Mouse (Mus musculus) spleen, postnatal 10 days (tissue): Measurements from ENCODE around the gene Tgfb2.

Source experiments
- DNase-seq, 2 experiments: peaks; one replicate each; pipeline ENCODE4 v3.0.0; 2021 to 2022; ENCODE audit warnings: low spot score in 2 of 2

Tgfb2 gene

DNA sequence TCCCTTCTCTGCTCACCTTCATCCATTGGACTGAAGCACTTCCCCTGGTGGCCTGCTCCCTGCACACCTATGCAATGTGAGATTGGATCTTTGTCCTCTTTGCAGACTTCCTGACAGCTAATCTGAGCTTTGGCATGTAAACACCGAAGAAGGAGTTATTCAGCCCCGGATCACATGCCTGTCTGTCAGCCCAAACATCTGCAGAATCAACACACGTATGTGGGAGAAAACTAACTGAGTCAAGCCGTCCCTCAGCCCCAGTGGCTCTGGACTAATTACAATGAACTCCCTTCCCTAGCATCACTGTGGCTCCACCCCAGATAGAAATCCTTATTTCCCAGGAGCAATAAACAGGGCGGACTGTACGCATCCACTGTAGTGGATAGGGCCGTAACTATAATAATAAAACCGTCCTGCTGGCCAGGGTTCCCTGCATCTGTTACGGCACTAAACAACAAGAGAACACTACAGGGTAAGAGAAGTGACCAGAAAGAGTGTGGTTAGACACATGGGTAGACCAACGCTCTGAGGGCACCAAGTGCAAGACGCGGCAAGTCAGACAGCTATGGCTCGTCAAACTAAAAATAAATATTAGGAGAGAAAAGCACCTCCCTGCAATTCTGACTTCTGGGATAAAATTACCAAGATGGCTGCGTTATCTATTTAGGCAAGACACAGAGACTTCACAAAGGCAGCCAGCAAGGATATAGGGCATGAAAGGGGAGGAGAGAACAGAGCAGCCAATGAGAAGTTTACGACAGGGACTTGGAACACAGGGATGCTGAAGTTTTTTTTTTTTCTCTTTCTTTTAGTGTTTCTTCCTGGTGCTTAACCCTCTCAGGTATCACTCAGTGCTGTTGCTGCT, 3.2 kb downstream of the Tgfb2 start:
- DNase-seq = no peak

GRCm38 (mm10) chr1:186701206-186701905, 4.4 kb downstream of the Tgfb2 start:
- DNase-seq = no peak

GRCm38 (mm10) chr1:186700496-186700895, 5.3 kb downstream of the Tgfb2 start:
- DNase-seq = no peak

DNA sequence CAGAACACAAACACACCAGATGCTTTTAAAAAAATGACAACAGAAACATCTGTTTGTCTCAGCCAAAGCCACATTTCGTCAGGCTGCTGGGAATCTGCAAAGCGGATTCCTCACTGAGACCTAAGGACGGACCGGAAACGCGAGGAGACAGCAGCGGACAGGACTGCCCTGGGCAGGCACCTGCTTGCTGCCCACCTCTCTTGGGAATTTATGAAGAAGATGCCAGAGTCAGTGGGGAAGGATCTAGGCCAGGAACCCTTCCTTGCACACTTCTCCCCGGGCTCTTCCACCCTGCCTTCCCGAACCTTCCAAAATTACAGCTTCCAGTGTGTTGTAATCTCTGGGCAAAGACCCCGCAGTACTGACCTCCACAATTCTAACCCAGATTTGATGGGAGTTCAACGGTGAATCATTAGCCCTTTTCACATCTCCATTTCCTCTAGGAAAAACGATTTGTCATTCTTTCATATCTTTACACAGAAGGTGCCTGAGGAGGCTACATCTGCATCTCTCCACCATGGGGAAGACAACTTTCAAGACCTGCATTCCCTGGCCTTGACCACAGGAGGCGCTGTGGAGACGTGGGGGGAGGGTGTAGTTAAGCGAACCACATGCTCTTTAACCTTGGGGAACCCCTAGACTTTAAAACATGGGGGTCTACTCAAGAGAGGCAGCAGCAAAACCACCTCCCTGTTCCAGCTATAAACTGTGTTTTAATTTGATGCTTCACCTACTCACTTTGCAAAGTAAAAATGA, 7.0 kb downstream of the Tgfb2 start:
- no peak for DNase-seq

DNA sequence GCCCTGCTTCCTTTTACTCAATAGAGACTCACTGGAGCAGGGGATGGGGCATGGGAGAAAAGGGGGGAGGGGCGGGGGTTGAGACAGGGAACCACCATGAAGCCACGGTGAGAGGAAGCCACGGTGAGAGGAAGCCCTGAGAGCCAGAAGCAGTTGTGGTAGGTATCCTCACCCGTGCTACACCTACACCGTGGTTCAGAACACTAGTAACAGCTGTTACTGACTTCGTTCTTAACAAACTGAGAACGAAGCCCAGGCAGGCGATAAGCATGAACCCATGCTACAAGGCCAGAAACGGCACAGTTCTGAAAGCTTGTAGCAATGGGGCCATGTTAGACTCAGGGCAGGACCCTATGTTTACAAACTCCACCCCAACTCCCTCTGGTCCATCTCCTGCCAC, 9.6 kb downstream of the Tgfb2 start:
- DNase-seq = no peak

GRCm38 (mm10) chr1:186695361-186695760, 10.4 kb downstream of the Tgfb2 start:
- no peak for DNase-seq

- DNase-seq = no peak
Measured at GRCm38 (mm10) chr1:186692370-186692769, 13.4 kb downstream of the Tgfb2 start.

GRCm38 (mm10) chr1:186691708-186692107, 14.1 kb downstream of the Tgfb2 start:
- DNase-seq = no peak

GRCm38 (mm10) chr1:186684041-186684440, 21.7 kb downstream of the Tgfb2 start:
- no peak for DNase-seq

- no peak for DNase-seq
Measured at GRCm38 (mm10) chr1:186682606-186683005, 23.2 kb downstream of the Tgfb2 start.

- no peak for DNase-seq
Measured at GRCm38 (mm10) chr1:186677614-186678013, 28.2 kb downstream of the Tgfb2 start.

DNA sequence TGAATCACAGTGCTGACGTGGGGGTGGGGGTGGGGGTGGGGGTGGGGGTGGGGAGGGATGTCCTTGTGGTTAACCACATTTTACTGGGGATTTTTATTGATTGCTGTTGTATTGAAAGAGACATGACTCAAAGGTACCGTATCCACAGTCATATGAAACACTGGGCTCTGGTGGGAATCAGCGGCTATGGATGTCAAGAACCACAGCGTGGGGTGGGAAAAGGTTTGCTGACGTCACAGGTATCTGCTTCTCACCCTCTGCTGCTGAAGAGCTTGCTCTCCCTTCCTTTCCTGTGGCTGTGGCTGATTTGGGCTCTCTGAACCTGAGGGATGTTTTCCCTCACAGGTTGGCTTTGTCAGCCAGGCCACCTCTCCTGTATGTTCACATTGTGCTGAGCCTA, 29.6 kb downstream of the Tgfb2 start:
- no peak for DNase-seq

DNA sequence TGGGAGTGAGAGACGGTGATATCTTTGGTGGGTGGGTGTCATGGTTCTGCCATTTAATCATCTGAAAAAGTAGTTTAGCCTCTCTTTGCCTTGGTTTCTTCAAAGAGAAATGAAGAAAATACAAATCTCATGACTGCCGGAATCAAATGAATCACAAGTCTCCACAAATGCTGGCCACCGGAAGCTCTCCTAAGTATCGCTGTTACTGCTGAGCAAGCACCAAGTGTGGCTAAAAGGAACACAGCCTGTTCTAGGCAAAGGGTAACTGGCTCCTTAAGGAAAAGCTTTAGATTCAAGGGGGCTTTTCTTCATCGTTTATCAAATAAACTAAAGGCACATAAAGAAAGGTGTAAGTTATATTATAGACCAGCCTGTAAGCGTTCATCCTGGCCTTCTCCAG, 30.5 kb downstream of the Tgfb2 start:
- DNase-seq = no peak

DNA sequence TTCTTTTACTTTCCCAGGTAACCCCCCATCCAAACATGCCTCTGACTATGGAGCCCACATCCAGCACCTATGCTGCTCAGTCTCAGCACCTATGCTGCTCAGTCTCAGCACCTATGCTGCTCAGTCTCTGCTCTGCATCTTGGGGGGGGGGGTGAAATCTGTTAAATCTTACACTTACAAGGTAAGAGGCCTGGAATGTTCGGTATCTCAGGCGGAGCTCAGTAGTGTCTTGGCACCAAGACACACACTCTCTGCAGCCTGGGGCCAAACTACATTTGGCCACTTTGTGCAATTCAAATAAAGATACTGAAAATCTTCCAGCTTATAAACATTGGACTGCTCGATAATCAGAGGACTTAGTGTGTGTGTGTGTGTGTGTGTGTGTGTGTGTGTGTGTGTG, 31.2 kb downstream of the Tgfb2 start:
- no peak for DNase-seq

GRCm38 (mm10) chr1:186673166-186673565, 32.6 kb downstream of the Tgfb2 start:
- DNase-seq = no peak

DNA sequence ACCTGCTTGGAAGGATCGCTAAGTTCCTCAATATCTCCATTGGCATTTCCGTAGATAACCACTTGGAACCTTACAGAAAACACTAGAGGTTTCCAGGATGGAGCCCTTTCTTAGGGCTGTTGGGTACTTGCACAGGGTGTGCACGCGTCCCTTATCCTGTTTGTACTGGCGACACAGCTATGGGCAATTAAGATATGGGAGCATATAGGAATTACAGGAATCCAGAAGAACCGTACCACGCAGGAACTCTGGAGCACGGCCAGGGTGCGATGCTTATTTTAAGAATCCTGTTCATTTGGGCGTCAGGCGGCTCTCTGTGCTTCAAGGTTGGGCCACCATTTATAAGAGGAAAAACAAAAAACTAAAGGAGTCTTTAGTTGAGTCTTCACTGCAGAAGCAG, 42.4 kb downstream of the Tgfb2 start:
- no peak for DNase-seq

DNA sequence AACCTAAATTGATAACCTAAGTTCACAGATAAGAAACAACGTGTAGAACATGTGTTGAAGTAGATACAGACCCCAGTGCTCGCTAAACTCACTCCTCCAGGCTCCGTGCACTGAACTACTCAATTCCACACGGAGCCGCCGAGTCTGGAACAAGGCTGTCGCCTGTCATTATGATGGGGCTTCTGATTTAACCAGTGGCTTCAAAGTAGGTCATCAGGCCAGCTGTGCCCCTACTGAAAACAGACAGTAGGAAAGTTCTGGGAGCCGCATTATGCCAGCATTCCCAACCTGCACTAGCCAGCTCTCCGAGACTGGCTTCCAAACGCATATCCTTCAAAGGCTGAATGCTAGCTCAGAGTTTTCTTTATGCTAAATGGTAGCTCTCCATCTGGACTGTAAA, 42.8 kb downstream of the Tgfb2 start:
- DNase-seq = no peak

DNA sequence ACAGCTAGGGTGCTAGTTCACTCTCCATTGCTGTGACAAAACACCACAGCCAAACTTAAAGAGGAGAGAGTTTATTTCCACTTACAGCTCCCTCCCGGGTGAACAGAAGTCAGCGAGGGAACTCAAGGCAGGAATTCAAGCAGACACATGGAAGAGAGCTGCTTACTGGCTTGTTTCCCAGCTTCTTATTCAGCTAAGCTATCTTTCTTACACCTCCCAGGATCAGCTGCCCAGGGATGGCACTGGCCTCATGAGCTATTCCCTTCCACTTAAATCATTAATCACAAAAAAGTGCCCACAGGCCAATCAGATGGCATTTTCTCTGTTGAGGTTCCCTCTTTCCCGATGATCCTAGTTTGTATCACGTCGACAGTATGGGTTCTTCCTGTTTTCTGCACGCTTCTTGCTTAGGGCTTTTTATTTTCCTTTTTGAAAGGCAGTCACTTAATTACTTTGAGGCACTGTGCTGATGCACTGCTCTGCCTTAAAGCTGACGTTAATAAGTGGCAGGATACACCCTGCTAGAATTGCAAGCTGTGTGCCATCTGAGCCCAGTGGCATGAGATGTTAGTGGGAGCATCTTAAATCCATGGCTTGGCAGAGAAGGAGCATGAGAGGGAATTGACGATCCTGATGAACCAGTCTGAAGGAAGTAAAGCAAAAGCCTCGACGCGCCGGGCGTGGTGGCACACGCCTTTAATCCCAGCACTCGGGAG, 44.4 kb downstream of the Tgfb2 start:
- no peak for DNase-seq

DNA sequence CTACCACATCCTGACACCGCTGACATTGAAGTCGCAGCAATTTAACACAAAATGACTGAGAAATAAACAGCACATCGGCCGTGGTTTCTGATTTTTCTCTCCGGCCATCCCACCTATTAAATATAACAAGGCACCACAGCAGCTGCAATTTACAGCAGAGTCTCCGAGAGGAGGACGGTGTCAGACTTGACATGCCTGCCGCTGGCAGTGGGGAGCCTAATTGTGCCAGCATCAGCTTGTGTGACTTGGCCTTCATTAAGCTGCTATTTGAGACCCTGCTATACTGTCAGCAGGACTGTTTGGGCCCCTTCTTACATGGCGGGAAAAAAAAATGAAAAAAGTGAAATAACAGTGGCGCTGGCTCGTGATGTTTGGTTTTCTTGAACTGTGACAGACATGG, 47.0 kb downstream of the Tgfb2 start:
- no peak for DNase-seq

DNA sequence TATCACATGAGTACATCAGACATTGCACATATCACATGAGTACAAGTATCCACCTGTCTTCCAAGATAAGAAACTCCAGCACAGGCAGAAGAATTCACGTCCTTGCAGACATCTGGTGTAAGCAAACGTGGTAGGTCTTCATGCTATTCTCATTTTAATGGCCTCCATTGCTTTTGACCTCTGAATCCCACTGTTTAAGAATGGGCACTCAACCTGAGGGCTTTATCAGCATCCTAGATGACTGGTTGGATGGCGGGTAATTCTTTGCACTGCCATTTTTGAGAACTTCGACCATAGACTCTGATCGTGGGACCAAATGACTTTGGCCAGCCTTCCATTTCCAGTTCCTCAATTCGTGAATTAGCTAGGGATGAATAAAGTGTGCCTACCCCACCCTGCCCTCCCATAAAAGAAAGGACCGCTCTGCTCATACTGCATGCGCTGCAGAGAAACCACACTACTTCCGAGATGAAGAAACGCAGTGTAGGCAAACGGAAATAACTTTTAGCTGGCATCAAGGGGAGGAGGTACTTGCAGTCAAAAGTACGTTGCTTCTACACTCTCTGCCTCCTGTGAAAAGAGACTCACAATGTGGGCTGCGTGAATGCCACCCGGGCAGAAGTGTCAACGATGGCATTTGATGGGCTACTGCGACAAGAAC, 48.1 kb downstream of the Tgfb2 start:
- DNase-seq = no peak

GRCm38 (mm10) chr1:186656732-186657329, 49.0 kb downstream of the Tgfb2 start:
- DNase-seq = no peak
